Mouse (Mus musculus) neural tube, embryonic 13.5 days (tissue): ENCODE results near the gene Hcrtr2. TPM values are rescaled to one million over a fixed set of nuclear protein-coding genes. Genes with fewer than 3 reads are reported as not detected.
A peak's percentile ranks its signal among the peaks of the same experiment; 100 is the strongest.

Experiments used
- ATAC-seq: fragments of 200-750 bp; cut with Nextera tagmentation; 2 replicates; pipeline ENCODE4 v1.8.0; 2017; ENCODE audit warnings: low read depth, mild to moderate bottlenecking, moderate TSS enrichment, moderate library complexity
- H3K27ac ChIP-seq: fragments of 300-500 bp; sonication (generic); replicated peaks from 2 replicates; pipeline ENCODE4 v1.5.1; 2015; ENCODE audit warnings: moderate library complexity, mild to moderate bottlenecking, inconsistent platforms
- H3K27me3 ChIP-seq: fragments of 300-500 bp; sonication (generic); 2 replicates; pipeline ENCODE4 v1.6.1; 2015; ENCODE audit warnings: mild to moderate bottlenecking, inconsistent platforms
- H3K36me3 ChIP-seq: fragments of 300-500 bp; sonication (generic); 2 replicates; pipeline ENCODE4 v1.6.1; 2015; ENCODE audit warnings: mild to moderate bottlenecking, inconsistent platforms
- H3K4me1 ChIP-seq: fragments of 300-500 bp; sonication (generic); replicated peaks from 2 replicates; pipeline ENCODE4 v1.6.1; 2015; ENCODE audit warnings: inconsistent platforms
- H3K4me2 ChIP-seq: fragments of 300-500 bp; sonication (generic); 2 replicates; pipeline ENCODE4 v1.6.1; 2015; ENCODE audit warnings: inconsistent platforms, mild to moderate bottlenecking, moderate library complexity
- H3K4me3 ChIP-seq: fragments of 300-500 bp; sonication (generic); 2 replicates; pipeline ENCODE4 v1.5.1; 2015; ENCODE audit warnings: mild to moderate bottlenecking, inconsistent platforms
- H3K9ac ChIP-seq: fragments of 300-500 bp; sonication (generic); 2 replicates; pipeline ENCODE4 v1.6.1; 2015; ENCODE audit warnings: moderate library complexity, mild to moderate bottlenecking, inconsistent platforms
- H3K9me3 ChIP-seq: fragments of 300-500 bp; sonication (generic); 2 replicates; pipeline ENCODE4 v1.6.1; 2016; ENCODE audit warnings: inconsistent platforms
- WGBS: fragments of 180-500 bp; shearing (Covaris S2); methylation state at CpG from one replicate; pipeline ENCODE4 v1.1.7; 2015; 5-methylcytosine and 5-hydroxymethylcytosine counted together
- polyA plus RNA-seq: library from polyadenylated mRNA; unstranded; fragments of >200 nt; fragmentation: Nextera tagmentation; extraction: Ambion mirVana; gene quantifications from 2 replicates; pipeline ENCODE4 v1.2.1, GENCODE M21; 2015

The Hcrtr2 gene
- polyA plus RNA-seq: 3.2 and 3.4 TPM in 2 replicates

- peak within 1 kb of the TSS; percentile 88 for H3K4me2 ChIP-seq
- peaks cover 22% of the 10 kb centered on the region for H3K4me1 ChIP-seq
- ATAC-seq: peak; percentile 34; the same call in 1 of the 2 replicates
- peaks cover 14% of the 10 kb centered on the region for H3K27me3 ChIP-seq
- 75% methylated on average over 6 of the region's 6 CpGs for WGBS
- H3K9ac ChIP-seq: peak within 1 kb of the TSS; percentile 67
- H3K9me3 ChIP-seq: no peaks in the 10 kb centered on the region
- H3K4me3 ChIP-seq: peak within 1 kb of the TSS; percentile 49
- peak within 1 kb of the TSS; percentile 15; the same call in 1 of the 2 replicates for H3K27ac ChIP-seq
- H3K36me3 ChIP-seq: no peaks in the 10 kb centered on the region
These were observed at the start of gene Hcrtr2 for GRCm38 (mm10) chr9:76323756-76324155. Hcrtr2 (minus strand) TSS chr9:76323856.

- Histone ChIP-seq H3K4me3 (no peak overlapping the region), H3K4me1 (no peaks in the 10 kb centered on the region), H3K27me3 (no peaks in the 10 kb centered on the region), H3K9ac (no peak overlapping the region), H3K9me3 (no peaks in the 10 kb centered on the region), H3K27ac (no peak overlapping the region), H3K4me2 (no peak overlapping the region), H3K36me3 (no peaks in the 10 kb centered on the region)
- ATAC-seq: no peak
- 93% methylated on average over 6 of the region's 6 CpGs for WGBS
These were observed 41.2 kb upstream of the Hcrtr2 start for GRCm38 (mm10) chr9:76364874-76365273.

DNA sequence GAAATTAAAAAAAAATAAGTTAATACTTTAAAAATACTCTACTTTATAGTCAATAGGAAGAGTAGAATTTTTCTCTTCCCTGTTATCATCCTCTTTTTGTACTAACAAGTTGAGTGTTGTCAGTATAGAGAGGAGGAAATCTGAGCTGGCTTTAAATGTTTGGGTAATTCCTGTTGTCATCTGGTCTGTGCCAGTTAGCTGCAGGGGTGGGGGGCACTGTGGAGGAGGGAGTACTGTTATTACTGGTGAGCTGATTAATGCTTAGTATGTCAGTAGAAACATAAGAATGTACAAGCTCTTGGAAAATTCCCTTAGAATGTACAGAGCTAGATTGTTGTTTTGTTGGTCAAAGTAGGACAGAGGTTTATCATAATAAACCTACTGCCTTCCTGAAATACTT is 36.7 kb upstream of the Hcrtr2 start:
- H3K4me3 ChIP-seq: no peak overlapping the region
- no peaks in the 10 kb centered on the region for H3K9me3 ChIP-seq
- no peaks in the 10 kb centered on the region for H3K27me3 ChIP-seq
- no peaks in the 10 kb centered on the region for H3K36me3 ChIP-seq
- ATAC-seq: no peak
- no peak overlapping the region for H3K27ac ChIP-seq
- H3K4me2 ChIP-seq: no peak overlapping the region
- H3K4me1 ChIP-seq: no peaks in the 10 kb centered on the region
- H3K9ac ChIP-seq: no peak overlapping the region

- no peak overlapping the region for H3K9ac ChIP-seq
- WGBS: 76% methylated on average over 3 of the region's 3 CpGs
- ATAC-seq: no peak
These were observed 28.7 kb upstream of the Hcrtr2 start for GRCm38 (mm10) chr9:76352346-76352745.

GRCm38 (mm10) chr9:76347298-76347697 is 23.6 kb upstream of the Hcrtr2 start:
- no peaks in the 10 kb centered on the region for H3K9me3 ChIP-seq
- no peaks in the 10 kb centered on the region for H3K27me3 ChIP-seq
- H3K36me3 ChIP-seq: no peaks in the 10 kb centered on the region
- no peak overlapping the region for H3K4me3 ChIP-seq
- no peak overlapping the region for H3K9ac ChIP-seq
- 93% methylated on average over 1 of the region's 1 CpGs for WGBS
- no peak for ATAC-seq
- no peak overlapping the region for H3K4me2 ChIP-seq
- no peaks in the 10 kb centered on the region for H3K4me1 ChIP-seq
- no peak overlapping the region for H3K27ac ChIP-seq

More at GRCm38 (mm10) chr9:76352346-76352745, 28.7 kb upstream of the Hcrtr2 start:
- no peak overlapping the region for H3K4me2 ChIP-seq
- no peaks in the 10 kb centered on the region for H3K36me3 ChIP-seq
- H3K4me3 ChIP-seq: no peak overlapping the region
- H3K9me3 ChIP-seq: no peaks in the 10 kb centered on the region
- H3K4me1 ChIP-seq: no peaks in the 10 kb centered on the region
- no peak overlapping the region for H3K27ac ChIP-seq
- H3K27me3 ChIP-seq: no peaks in the 10 kb centered on the region

DNA sequence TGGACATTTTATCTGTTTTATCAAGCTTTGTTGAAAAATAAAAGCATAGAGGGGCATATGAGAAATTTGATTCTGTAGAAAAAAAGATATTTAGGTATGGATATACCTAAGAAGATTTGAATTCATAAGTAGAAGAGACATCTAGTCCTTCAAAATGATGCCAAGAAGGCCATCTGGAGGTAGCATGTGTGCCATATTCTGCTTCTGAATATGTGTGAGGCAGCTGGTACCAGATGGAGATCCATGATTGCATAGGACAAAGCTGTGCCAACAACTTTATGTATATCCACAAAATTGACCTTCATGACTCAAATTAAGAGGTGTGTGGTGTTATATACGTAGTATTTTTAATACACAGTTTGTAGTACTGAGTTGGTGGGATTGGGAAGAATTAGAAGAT is 7.4 kb upstream of the Hcrtr2 start:
- no peak overlapping the region for H3K27ac ChIP-seq
- no peaks in the 10 kb centered on the region for H3K36me3 ChIP-seq
- WGBS: 73% methylated on average over 1 of the region's 1 CpGs
- no peaks in the 10 kb centered on the region for H3K4me1 ChIP-seq
- H3K9me3 ChIP-seq: no peaks in the 10 kb centered on the region
- H3K4me3 ChIP-seq: no peak overlapping the region
- no peak overlapping the region for H3K9ac ChIP-seq
- ATAC-seq: no peak
- no peaks in the 10 kb centered on the region for H3K27me3 ChIP-seq
- no peak overlapping the region for H3K4me2 ChIP-seq

- under 1% methylated on average over 29 of the region's 29 CpGs for WGBS
- H3K27me3 ChIP-seq: peaks cover 14% of the 10 kb centered on the region
- no peaks in the 10 kb centered on the region for H3K9me3 ChIP-seq
- H3K36me3 ChIP-seq: no peaks in the 10 kb centered on the region
- peak; percentile 84 for ATAC-seq
- peak overlapping the region; percentile 67 for H3K9ac ChIP-seq
- peak overlapping the region; percentile 88 for H3K4me2 ChIP-seq
- peaks cover 22% of the 10 kb centered on the region for H3K4me1 ChIP-seq
- H3K27ac ChIP-seq: peak overlapping the region; percentile 15; the same call in 1 of the 2 replicates
- H3K4me3 ChIP-seq: peak overlapping the region; percentile 49
These were observed 412 bp downstream of the Hcrtr2 start for GRCm38 (mm10) chr9:76323186-76323701.

DNA sequence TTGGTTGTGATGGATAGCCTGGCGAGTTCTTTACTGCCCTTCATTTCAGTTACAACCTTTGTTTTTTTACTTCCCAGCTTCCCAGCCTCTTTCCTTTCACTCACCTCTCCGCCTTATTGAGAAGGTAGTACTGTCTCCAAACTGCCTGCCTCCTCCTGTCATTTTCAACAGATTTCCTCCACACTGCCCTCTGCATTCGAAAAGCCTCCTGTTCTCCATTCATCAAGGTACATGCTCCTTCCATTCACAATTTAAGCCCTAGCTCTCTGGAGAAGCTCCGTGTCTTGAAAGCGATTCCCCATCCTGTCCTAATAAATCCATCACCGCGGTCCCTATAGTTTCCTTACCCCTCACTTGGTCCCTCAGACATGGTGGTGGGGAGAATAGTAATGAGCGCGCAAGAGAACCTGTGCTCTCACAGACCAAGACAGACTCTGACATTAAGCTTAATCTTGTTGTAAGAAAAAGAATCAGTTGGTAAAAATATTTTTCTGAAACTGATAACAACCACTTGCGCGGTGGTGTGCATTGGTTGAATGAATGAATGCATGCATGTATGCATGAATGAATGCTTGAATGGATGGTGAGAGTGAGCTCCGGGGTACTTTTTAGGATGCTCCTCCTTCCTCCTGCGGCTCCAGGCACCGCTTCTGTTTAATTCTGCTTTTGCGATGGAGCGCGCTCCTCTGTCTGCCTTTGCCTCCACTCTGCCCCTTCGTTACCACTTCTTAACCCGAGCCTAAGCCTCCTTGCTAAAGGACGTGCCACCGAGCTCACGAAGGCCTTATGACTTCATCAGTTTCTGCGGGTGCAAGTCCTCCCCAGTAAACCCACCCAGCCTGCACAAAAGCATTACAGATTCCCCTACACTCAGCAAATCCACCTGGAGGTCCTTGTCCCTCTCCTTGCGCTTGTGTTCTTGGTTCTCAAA is 1.3 kb downstream of the Hcrtr2 start:
- Histone ChIP-seq H3K9ac (peak overlapping the region; percentile 67), H3K27me3 (peaks cover 14% of the 10 kb centered on the region), H3K27ac (peak overlapping the region; percentile 15; the same call in 1 of the 2 replicates), H3K36me3 (no peaks in the 10 kb centered on the region), H3K9me3 (no peaks in the 10 kb centered on the region), H3K4me2 (peak overlapping the region; percentile 88), H3K4me1 (peaks cover 22% of the 10 kb centered on the region), H3K4me3 (peak overlapping the region; percentile 49)
- WGBS: 3% methylated on average over 24 of the region's 24 CpGs
- ATAC-seq: peak; percentile 73

- ATAC-seq: no peak
- Histone ChIP-seq H3K27ac (no peak overlapping the region), H3K9me3 (no peaks in the 10 kb centered on the region), H3K27me3 (peaks cover 14% of the 10 kb centered on the region), H3K9ac (no peak overlapping the region), H3K4me1 (peaks cover 22% of the 10 kb centered on the region), H3K4me3 (peak overlapping the region; percentile 49), H3K4me2 (peak overlapping the region; percentile 88), H3K36me3 (no peaks in the 10 kb centered on the region)
- WGBS: 83% methylated on average over 4 of the region's 4 CpGs
These were observed 2.1 kb downstream of the Hcrtr2 start for GRCm38 (mm10) chr9:76321589-76321988.

DNA sequence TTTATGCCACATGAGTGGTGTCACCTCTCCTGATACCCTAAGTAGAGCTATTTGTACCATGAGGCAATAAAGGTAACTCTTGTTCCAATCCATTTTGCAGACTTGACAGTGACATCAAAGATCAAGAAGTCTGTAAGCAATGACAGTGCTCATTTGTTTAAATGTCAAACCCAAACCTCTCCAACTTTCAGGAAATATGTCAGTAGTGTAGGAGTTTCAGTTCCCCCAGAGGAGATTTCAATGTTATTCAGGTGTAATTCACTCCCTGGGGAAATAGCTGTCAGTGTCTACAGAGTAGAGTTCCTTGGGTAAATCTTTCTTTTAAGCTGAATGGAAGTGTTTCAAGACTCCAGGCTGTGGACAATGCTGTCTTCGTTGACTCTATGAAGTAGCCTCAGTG is 2.9 kb downstream of the Hcrtr2 start:
- ATAC-seq: no peak
- H3K4me1 ChIP-seq: peaks cover 22% of the 10 kb centered on the region
- no peak overlapping the region for H3K27ac ChIP-seq
- no peaks in the 10 kb centered on the region for H3K9me3 ChIP-seq
- H3K4me3 ChIP-seq: no peak overlapping the region
- H3K36me3 ChIP-seq: no peaks in the 10 kb centered on the region
- WGBS: 70% methylated on average over 1 of the region's 1 CpGs
- no peak overlapping the region for H3K9ac ChIP-seq
- peak overlapping the region; percentile 9; the same call in 1 of the 2 replicates for H3K4me2 ChIP-seq
- peaks cover 14% of the 10 kb centered on the region for H3K27me3 ChIP-seq

DNA sequence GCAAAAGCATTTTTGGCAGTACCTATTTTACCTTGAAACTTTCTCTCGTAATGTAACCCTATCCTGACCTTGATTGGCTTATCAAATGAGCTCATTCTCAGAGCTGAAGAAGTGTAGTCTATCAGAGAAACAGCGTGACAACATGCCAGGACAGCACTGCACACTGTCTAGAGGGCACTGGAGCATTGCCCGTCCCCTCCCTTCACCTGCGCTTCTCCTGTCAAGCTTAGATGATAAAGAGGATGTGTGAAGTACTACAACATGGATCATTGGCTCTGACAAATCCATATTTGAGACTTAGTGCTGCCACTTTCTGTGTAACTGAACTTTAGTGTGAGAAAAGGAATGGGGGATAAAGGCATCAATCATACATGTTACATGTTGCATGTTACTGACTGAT is 5.4 kb downstream of the Hcrtr2 start:
- Histone ChIP-seq H3K27ac (no peak overlapping the region), H3K9ac (no peak overlapping the region), H3K27me3 (peaks cover 14% of the 10 kb centered on the region), H3K4me3 (no peak overlapping the region), H3K9me3 (no peaks in the 10 kb centered on the region), H3K36me3 (no peaks in the 10 kb centered on the region), H3K4me1 (peaks cover 18% of the 10 kb centered on the region), H3K4me2 (no peak overlapping the region)
- no peak for ATAC-seq
- 83% methylated on average over 4 of the region's 4 CpGs for WGBS

DNA sequence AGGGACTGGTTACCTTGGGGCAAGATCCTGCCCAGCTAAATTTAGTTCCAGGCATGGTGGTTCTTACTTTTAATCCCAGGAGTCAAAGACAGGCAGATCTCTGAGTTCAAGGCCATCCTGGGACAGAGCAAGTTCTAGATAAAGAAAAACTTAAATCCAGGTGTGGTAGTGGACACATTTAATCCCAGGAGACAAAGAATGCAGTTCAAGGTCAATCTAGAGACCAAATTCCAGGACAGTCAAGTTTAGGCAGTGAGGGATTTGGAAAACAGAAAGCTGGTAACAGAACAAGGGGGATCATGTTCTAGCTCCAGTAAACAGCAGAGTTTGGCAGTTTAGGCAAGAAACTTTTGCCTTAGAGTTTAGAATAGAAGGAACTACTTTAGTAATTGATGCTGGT is 8.6 kb downstream of the Hcrtr2 start:
- Histone ChIP-seq H3K4me2 (no peak overlapping the region), H3K9me3 (no peaks in the 10 kb centered on the region), H3K27me3 (no peaks in the 10 kb centered on the region), H3K4me1 (no peaks in the 10 kb centered on the region), H3K36me3 (no peaks in the 10 kb centered on the region), H3K27ac (no peak overlapping the region), H3K4me3 (no peak overlapping the region), H3K9ac (no peak overlapping the region)
- ATAC-seq: no peak
